Mouse (Mus musculus) adrenal gland, adult 2 months (tissue): Measurements from ENCODE around the gene Npnt. TPM values are rescaled to one million over a fixed set of nuclear protein-coding genes. Genes with fewer than 3 reads are reported as not detected.
A peak's percentile ranks its signal among the peaks of the same experiment; 100 is the strongest.

Experiments used
- DNase-seq: peaks from one replicate; pipeline ENCODE4 v3.0.0; 2021
- long read RNA-seq: library from polyadenylated mRNA; stranded (forward); transcript quantifications from one replicate; pipeline ENCODE4 v2.0.0, GENCODE M21; 2021
- polyA plus RNA-seq: library from polyadenylated mRNA; depleted of rRNA; stranded (reverse); fragments of >200 nt; gene quantifications from 2 replicates; pipeline ENCODE4 v1.2.3, GENCODE M21; 2012; rRNA removed
- total RNA-seq, 2 experiments: library from RNA; stranded (reverse); gene quantifications; 2 replicates each; pipeline ENCODE4 v1.2.3; 2021

Npnt gene
- total RNA-seq (10 to 100 TPM; 13.9 to 17.9 TPM), polyA plus RNA-seq (9.1 and 10.3 TPM in 2 replicates)
- long read RNA-seq, full-length matches to known transcripts = 10 of 14 reads
- long read RNA-seq, partial matches to known transcripts = 3 of 14 reads
- long read RNA-seq, other reads (novel, unspliced or antisense) = 1 of 14 reads

DNA sequence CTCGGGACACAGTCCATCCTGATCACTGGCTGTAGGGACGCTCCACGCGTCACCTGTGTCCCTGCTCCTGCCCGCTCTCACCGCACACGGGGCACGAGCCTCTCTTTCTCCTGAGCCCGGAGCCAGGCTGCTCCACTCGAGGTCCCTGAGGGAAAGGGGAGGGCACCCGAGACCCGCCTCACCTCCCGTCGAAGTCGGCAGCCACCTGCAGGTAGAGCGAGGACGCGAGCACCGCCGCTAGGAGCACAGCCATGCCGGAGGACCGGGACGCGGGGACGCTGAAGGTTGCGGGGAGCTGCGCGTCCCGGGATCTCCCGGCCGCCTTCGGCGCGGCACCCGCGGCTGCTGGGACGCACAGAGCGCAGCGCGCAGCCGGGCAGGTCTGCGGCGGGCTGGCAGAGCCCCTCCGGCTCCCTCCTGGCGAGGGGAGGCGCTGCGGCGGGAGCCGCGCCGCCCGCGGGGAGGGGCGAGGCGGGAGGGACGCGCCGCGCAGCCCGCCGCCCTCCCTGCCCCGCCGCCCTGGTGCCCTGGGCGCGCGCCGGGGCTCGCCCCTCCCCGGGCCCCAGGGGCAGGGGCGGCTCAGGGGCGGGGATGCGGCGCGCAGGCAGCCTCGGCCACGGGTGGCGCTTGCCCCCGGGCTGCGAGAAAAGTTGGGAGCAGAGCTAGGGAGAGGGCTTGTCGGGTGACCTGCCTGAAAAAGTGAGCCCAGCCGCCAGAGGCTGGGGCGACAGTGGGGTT, at the start of gene Npnt:
Gene Npnt, minus strand, starts transcription at position 501 of the 738 bp plus-strand sequence.
- peak; percentile 59 for DNase-seq

GRCm38 (mm10) chr3:132996299-132996698, 46.2 kb upstream of the Npnt start:
- no peak for DNase-seq

GRCm38 (mm10) chr3:132995904-132996267, 45.8 kb upstream of the Npnt start:
- no peak for DNase-seq

DNA sequence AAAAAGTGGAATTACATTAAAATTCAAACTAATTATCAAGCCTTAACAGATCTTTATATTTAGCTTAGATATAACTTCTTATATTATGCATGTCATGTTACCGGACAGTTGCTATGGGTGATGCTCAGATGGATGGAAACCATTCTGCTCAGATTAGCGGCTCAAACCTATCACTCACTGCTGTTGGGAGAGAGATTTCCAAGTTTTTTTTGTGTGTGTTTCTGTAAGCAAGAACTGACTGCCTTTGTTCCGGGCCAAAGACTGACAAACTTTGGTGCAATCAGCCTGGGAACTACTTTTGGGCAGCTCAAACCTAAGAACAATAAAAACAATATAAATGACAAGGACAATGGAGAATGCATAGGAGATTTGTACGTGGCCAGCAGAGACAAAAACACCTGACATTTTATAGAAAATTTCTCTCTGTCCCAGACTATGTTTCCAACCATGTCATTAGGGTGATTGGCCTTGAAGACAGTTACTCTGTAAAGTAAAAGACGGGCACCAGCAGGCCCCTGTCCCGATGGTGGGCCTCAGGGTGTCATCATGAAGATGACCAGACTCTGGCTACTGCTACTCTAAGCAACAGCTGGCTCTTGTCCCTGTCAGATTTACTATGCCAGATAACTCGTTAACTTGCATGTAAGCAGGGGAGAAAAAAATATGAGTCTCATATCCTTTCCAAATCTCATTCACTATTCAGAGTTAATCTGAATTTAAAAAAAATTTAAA, 45.2 kb upstream of the Npnt start:
- no peak for DNase-seq

DNA sequence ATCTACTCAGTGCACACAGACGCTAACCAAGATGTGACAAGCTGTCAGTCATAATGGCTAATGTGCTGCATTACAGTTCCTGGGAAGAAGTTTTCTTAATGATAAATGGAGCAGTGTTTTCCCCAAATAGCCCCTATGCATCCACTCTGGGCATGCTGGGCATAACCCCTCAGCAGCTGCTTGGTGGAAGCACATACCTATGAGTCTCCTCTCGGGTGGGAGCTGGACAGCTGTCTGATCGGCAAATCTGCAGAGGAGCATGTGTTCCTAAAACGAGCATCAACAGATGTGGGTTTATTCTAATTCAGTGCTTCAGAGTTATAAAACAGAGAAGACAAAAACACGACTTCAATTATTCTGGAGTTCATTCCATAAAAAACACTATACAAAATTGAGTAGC, 36.1 kb upstream of the Npnt start:
- no peak for DNase-seq

DNA sequence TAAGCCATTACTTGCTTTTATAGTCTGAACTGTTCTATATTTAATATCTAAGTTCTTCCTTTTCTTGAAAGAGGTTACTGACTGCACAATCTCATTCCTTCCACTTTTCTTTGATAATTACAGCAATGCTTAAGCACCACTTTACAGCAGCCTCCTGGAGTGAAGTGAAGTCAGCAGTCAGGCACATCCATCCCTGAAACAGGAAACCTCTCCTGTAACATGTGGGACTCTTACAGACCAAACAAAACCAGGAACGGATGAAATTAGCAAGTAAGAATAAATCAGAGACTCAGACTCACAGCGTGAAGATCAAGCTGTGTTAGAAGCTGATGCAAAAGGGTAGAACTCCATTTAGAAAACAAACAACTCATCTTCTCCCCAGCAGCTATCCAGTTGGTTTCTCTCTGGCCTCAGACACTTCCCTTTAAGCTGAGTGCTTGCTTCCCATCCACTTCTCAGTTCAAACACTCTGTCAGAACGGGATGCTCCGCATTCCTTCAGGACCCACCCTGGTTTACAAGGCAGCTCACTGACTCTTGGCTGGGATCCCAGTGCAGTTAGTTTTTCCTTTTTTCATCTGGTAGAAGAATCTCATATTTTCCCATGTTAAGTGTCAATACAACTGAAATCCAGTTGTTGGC, 33.9 kb upstream of the Npnt start:
- DNase-seq = no peak

DNA sequence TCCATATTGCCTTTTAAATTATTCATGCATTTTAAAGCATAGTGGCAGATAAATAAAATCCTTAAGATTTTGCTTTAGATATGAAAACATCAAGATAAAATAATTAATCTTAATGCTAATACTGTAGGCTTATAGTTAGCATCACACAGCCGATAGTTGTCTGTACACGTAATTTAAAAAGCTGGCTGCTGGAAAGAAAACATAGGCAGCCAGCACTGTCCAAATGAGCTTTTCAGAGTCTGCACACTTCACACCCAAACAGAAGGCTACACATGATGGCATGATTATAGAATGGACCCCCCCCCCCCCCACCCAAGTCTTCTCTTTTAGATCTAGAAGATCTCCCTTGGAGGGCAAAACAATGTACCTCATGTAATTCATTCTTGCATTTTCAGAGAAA, 31.9 kb upstream of the Npnt start:
- DNase-seq = no peak

DNA sequence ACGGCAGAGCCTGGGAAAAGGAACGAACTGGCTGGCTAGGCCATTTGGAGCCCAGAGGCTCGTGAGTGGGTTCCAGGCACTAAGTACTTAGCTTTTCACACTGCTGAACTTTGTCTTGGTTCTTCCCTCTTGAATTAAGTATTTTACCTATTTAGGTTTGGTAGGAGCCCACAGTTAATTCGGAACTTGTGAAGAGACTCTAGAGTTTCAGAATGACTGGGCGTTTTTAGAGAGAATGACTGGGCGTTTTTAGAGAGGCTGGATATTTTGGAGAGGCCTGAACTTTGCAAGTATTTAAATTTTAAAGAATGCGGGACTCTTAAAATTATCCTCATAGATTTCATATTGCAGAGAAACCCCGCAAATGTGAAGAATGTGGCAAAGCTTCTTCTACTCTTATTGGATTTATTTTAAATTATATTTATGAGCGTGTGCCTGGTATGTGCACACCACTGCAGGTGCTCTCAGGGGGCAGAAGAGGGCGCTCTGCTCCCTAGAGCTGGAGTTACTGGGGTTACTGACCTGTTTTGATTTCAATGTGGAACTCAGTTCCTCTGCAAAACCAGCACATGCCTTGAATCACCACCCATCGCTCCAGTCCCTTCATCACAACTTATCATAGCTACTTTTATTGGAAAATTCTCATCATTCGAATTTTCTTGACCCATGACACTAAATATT, 29.8 kb upstream of the Npnt start:
- no peak for DNase-seq

DNA sequence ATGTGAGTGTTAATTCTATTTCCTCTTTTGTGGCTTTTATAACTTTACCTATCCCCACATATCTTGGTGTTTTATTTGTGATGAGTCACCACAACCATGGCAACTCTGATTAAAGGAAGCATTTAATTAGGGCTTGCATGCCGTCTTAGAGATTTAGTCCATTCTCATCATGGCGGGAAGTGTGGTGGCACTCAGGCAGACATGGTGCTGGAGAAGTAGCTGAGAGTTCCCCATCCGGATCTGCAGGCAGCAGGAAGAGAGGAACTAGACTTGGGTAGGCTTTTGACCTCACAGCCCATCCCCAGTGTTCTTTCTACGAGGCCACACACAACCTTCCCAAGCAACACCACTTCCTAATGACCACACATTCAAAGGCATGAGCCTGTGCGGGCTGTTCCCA, 16.2 kb upstream of the Npnt start:
- DNase-seq = no peak

DNA sequence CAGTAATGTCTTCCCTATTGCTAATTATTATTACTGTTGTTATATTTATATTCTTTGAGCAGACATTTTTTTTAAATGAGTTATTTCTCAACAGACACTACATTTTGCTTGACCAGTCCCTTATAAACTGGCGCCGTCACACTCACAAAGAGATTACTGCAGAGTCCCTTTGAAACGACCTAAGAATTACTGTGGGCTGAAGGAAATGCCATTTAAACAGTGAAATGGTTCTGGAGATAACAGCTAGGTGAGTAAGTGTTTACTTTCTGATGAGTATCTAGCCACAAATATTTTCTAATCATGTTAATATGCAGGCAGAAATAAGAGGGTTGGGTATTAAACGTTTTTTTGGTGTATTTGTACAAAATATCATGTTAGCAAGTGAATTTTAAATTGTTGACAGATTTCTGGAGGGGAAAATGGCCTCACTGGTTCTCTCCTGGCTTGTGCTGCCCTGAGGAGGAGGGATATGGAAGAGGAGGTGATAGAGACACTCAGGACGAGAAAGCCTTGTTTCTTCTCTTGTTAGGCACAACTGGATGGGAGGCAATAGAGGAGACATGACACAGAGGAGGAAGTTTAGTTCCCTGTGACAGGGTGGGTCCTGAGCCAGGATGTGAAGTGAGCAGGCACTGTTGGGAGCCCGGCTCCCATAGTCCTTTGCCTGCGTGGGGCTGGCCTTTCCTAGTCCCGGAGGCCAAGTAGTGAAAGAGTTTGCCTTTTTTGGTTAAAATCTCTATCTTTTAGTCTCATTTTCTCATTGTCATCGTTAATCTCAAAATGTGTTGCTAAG, 14.8 kb upstream of the Npnt start:
- no peak for DNase-seq

GRCm38 (mm10) chr3:132962631-132963361, 12.7 kb upstream of the Npnt start:
- DNase-seq = no peak

DNA sequence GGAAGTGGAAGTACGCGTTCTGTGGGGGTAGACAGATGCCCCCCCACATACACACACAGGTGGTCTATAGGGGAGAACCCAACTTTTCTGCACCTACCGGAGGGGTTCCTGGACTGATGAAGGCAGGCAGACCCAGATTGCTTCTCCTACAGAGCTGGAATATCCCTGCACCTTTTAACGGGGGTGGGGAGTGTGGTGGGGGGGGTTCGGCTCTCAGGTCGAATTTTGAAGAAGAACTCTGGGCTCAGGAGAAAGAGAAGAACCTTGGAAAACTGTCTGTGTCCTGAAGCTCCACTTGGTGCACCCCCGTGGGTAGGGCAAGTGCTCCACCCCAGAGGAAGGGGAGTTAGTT, 414 bp upstream of the Npnt start:
- DNase-seq = no peak

GRCm38 (mm10) chr3:132949380-132949790, 706 bp downstream of the Npnt start:
- peak; percentile 48 for DNase-seq

GRCm38 (mm10) chr3:132948298-132948795, 1.7 kb downstream of the Npnt start:
- DNase-seq = peak; percentile 3

GRCm38 (mm10) chr3:132946086-132946485, 4.0 kb downstream of the Npnt start:
- DNase-seq = no peak

- no peak for DNase-seq
Measured at GRCm38 (mm10) chr3:132945669-132946068, 4.4 kb downstream of the Npnt start.

- no peak for DNase-seq
Measured at GRCm38 (mm10) chr3:132944609-132945008, 5.5 kb downstream of the Npnt start.

DNA sequence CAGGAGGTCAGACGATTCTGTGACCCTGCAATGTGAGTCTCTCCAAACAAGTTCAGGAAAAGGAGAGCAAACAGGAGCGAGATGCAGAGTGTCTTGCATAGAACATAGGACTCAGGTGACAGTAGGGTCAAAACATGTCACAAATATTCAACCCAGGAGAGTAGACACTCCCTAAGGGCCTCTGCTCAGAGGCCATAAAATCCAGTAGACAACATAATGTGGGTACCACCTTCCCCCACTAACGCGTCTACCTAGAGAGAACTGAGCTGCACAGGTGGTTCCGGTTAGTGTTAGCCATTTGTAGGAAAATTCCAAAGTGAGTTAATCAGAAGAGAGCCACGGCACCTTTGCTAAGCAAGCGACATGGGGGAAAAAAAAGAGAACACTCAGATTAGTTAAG, 5.9 kb downstream of the Npnt start:
- DNase-seq = no peak

DNA sequence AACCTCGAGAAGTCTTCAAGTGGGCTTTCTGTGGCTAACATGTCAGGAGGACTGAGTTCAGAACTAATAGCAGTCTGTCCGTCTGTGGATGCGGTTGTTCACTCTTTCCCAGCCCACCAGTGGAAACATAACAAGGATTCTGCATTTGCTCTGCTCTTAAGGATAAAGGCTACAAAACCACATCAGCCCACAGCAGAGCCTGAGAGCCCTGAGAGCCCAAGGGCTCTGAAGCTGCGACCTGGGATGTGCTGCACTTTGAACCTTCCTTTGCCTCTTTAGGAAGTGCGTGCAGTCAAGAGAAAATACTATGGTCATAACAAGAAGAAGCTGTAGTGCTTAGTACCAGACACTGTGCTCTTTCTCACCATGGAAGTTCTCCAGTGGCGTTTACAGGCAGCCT, 7.3 kb downstream of the Npnt start:
- no peak for DNase-seq

DNA sequence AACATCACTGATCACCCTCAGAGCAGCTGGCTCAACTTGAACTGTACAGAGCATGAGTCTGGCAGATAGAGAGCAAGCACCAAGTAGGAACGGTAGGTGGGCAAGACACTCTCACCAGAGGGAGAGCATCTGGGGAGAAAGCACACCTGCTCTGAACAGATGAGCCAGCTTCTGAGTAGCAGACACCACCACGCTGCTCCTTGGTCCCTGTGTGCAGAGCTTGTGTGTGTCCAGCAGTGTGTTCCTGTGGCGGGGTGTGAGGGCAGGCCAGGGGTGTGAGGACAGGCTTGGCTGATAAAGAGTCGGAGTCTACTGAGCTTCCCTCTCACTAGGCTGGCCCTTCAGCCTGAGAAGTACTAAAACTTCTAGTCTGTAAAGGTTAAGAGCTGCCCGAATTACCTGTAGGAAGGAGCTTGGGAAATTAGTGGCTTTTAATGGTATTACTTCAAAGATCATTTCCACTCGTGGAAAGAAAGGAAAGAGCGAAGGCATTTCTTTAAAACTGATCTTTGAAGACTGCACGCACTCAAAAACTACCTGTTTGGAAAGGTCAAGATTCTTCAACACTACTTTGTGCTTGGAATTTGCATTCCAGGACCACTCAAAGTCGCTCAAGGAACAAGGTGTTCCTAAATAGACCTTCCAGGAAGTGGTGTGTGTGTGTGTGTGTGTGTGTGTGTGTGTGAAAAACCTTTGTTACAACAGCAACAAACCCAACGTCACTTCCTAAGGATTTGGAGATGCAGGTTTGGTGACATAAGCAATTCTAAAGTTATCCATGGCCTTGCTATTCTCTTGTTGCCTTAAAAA, 9.7 kb downstream of the Npnt start:
- no peak for DNase-seq
